Mouse (Mus musculus) cerebellum, adult 2 months (tissue): ENCODE data around the gene Dmrtb1.

ENCODE experiments used
- CTCF ChIP-seq: fragments of 200-500 bp; IDR thresholded peaks from 2 replicates; pipeline ENCODE4 v1.5.1; 2011; ENCODE audit warnings: low read depth, mild to moderate bottlenecking, control low read depth, low read length, moderate library complexity, borderline replicate concordance; ENCODE audit not compliant: insufficient read depth
- POLR2A ChIP-seq: fragments of 200-500 bp; IDR thresholded peaks from 2 replicates; pipeline ENCODE4 v1.6.1; 2011; ENCODE audit warnings: low read length, control low read depth, borderline replicate concordance; ENCODE audit not compliant: insufficient read depth

DNA sequence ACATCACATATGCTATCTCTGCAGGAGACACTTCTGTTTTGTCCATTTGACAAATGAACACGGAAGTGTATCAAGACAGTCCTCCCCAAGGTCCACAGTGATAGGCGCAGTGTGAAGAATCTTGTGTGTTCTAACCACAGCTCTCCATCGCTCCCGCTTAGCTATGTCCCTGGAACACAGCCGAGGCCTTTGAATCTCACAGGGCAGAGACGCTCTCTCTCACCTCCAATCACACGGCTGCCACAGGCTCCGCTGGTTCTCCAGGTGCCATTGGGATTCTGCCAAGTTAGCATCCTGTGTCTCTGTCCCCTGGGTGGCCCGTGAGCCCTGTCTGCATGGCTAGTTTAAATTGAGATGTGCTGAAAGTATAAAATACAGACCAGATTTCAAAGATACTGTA is 15.2 kb upstream of the Dmrtb1 start:
- TF ChIP-seq POLR2A (no peak), CTCF (no peak)
